Mouse (Mus musculus): ENCODE results near the gene Ptprt. TPM values are rescaled to one million over a fixed set of nuclear protein-coding genes. Genes with fewer than 3 reads are reported as not detected.
"Not testable (repeated sequence)": the region's sequence is repeated elsewhere in the genome, so short reads cannot be mapped to it uniquely, and the experiment has no call there.

Gene Ptprt
- polyA plus RNA-seq, 1 experiment from 2014 or later, result 2.3 TPM

GRCm38 (mm10) chr2:161552011-161552410, 1108.9 kb downstream of the Ptprt start:
- WGBS, result 89% methylated on average over 2 of the region's 2 CpGs
- Histone ChIP-seq H3K9me3 (no peaks in the 10 kb centered on the region), H3K27ac (replicated peaks) (no peak overlapping the region), H3K27me3 (no peaks in the 10 kb centered on the region), H3K4me1 (no peaks in the 10 kb centered on the region), H3K36me3 (no peaks in the 10 kb centered on the region), H3K9ac (replicated peaks) (no peak overlapping the region), H3K4me2 (replicated peaks) (no peak overlapping the region), H3K4me3 (no peak overlapping the region)
- ATAC-seq (ENCODE audit: low FRiP score, low read depth), result no peak

GRCm38 (mm10) chr2:161549577-161549976, 1111.4 kb downstream of the Ptprt start:
- H3K27ac ChIP-seq (replicated peaks), result no peak overlapping the region
- WGBS, result 81% methylated on average over 5 of the region's 5 CpGs
- H3K4me3 ChIP-seq, result no peak overlapping the region

GRCm38 (mm10) chr2:161547318-161547717, 1113.6 kb downstream of the Ptprt start:
- 80% methylated on average over 5 of the region's 5 CpGs for WGBS
- H3K4me2 ChIP-seq (replicated peaks), result no peak overlapping the region
- H3K27me3 ChIP-seq, result no peaks in the 10 kb centered on the region
- no peak overlapping the region for H3K9ac ChIP-seq (replicated peaks)
- no peak for ATAC-seq (ENCODE audit: low FRiP score, low read depth)
- H3K9me3 ChIP-seq, result no peaks in the 10 kb centered on the region
- no peaks in the 10 kb centered on the region for H3K36me3 ChIP-seq
- H3K4me3 ChIP-seq, result no peak overlapping the region
- H3K27ac ChIP-seq (replicated peaks), result no peak overlapping the region
- H3K4me1 ChIP-seq, result no peaks in the 10 kb centered on the region

More at GRCm38 (mm10) chr2:161549577-161549976, 1111.4 kb downstream of the Ptprt start:
- no peak for ATAC-seq (ENCODE audit: low FRiP score, low read depth)
- Histone ChIP-seq H3K36me3 (no peaks in the 10 kb centered on the region), H3K4me2 (replicated peaks) (no peak overlapping the region), H3K4me1 (no peaks in the 10 kb centered on the region), H3K9ac (replicated peaks) (no peak overlapping the region), H3K27me3 (no peaks in the 10 kb centered on the region), H3K9me3 (no peaks in the 10 kb centered on the region)

DNA sequence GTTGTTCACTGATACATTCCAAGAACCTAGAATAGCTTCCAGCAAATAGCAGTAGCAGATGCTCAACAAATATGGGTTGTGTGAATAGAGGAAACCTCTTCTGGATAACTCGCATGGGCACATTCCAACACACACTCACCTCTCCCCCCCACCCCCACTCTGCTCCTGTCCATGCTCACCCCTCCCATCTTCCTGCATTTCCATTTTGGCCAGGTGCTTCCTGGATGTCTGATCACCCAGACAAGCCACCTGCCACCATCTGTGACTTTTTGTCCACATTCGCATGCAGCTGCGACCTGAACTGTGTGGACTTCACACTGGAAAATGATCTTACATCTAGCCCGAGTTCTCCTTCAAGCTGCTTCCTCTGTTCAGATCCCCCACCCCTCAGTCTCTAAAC, 1115.5 kb downstream of the Ptprt start:
- no peak for ATAC-seq (ENCODE audit: low FRiP score, low read depth)
- H3K4me2 ChIP-seq (replicated peaks), result no peak overlapping the region
- no peak overlapping the region for H3K27ac ChIP-seq (replicated peaks)
- H3K27me3 ChIP-seq, result no peaks in the 10 kb centered on the region
- H3K4me1 ChIP-seq, result peaks cover 4% of the 10 kb centered on the region; the same call in 1 of the 2 replicates
- WGBS, result 92% methylated on average over 4 of the region's 4 CpGs
- H3K9me3 ChIP-seq, result no peaks in the 10 kb centered on the region
- no peaks in the 10 kb centered on the region for H3K36me3 ChIP-seq
- H3K9ac ChIP-seq (replicated peaks), result no peak overlapping the region
- H3K4me3 ChIP-seq, result no peak overlapping the region

- Histone ChIP-seq H3K36me3 (no peaks in the 10 kb centered on the region), H3K4me3 (no peak overlapping the region), H3K9ac (replicated peaks) (no peak overlapping the region), H3K4me2 (replicated peaks) (no peak overlapping the region), H3K4me1 (no peaks in the 10 kb centered on the region), H3K27ac (replicated peaks) (no peak overlapping the region), H3K27me3 (no peaks in the 10 kb centered on the region), H3K9me3 (no peaks in the 10 kb centered on the region)
- 93% methylated on average over 7 of the region's 7 CpGs for WGBS
- no peak for ATAC-seq (ENCODE audit: low FRiP score, low read depth)
Observed at GRCm38 (mm10) chr2:161534151-161534550, 1126.8 kb downstream of the Ptprt start.

- H3K27ac ChIP-seq (replicated peaks), result no peak overlapping the region
- H3K4me1 ChIP-seq, result no peaks in the 10 kb centered on the region
- no peaks in the 10 kb centered on the region for H3K9me3 ChIP-seq
- 89% methylated on average over 1 of the region's 1 CpGs for WGBS
- no peak overlapping the region for H3K4me2 ChIP-seq (replicated peaks)
- no peaks in the 10 kb centered on the region for H3K36me3 ChIP-seq
- ATAC-seq (ENCODE audit: low FRiP score, low read depth), result no peak
- H3K27me3 ChIP-seq, result no peaks in the 10 kb centered on the region
- H3K9ac ChIP-seq (replicated peaks), result no peak overlapping the region
- no peak overlapping the region for H3K4me3 ChIP-seq
Observed at GRCm38 (mm10) chr2:161527192-161527591, 1133.8 kb downstream of the Ptprt start.

DNA sequence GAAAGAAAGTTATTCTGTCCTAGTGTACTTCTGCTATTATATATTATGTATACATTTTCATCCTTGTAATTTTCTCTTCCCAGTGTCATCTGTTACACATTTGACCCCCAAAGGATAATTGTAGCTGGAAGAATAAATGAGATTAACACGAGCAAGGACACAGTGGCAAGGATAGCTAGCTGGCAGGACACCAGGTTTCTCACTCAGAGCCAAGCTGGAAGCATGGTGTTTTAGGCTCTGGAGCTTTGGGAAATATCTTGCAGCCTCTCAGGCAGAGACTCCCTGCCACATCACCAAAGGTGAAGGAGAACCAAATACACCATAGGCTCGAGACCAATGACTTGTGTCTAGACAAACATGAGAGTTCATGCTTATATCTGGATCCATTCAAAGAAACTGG, 1141.3 kb downstream of the Ptprt start:
- H3K4me2 ChIP-seq (replicated peaks), result no peak overlapping the region
- no peak for ATAC-seq (ENCODE audit: low FRiP score, low read depth)
- H3K4me1 ChIP-seq, result no peaks in the 10 kb centered on the region
- H3K27me3 ChIP-seq, result no peaks in the 10 kb centered on the region
- H3K4me3 ChIP-seq, result no peak overlapping the region
- WGBS, result 64% methylated on average over 2 of the region's 2 CpGs
- H3K27ac ChIP-seq (replicated peaks), result no peak overlapping the region
- no peaks in the 10 kb centered on the region for H3K9me3 ChIP-seq
- no peak overlapping the region for H3K9ac ChIP-seq (replicated peaks)
- H3K36me3 ChIP-seq, result no peaks in the 10 kb centered on the region

DNA sequence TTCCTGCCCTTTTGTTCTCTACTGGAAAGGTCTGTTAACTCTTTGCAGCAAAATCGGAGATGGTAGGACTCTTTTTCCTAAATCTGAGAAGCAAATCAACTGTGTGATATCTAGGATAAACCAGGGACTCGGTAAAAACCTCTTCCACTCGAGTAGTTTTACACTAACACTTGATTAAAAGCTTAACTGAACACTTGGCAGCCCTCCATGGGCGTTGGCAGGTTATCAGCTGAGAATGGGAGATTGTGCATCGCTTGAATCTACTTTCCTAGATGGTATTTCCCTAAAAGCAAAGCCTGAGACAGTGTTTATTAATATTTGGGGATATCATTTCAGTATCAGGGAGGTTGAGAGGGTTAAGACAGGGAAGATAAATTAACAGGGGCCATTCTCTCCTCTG, 1144.0 kb downstream of the Ptprt start:
- Histone ChIP-seq H3K9me3 (no peaks in the 10 kb centered on the region), H3K9ac (replicated peaks) (no peak overlapping the region), H3K27ac (replicated peaks) (no peak overlapping the region), H3K4me2 (replicated peaks) (no peak overlapping the region), H3K36me3 (no peaks in the 10 kb centered on the region), H3K4me3 (no peak overlapping the region), H3K4me1 (no peaks in the 10 kb centered on the region), H3K27me3 (no peaks in the 10 kb centered on the region)
- 62% methylated on average over 5 of the region's 5 CpGs for WGBS
- ATAC-seq (ENCODE audit: low FRiP score, low read depth), result no peak

GRCm38 (mm10) chr2:161513256-161513655, 1147.7 kb downstream of the Ptprt start:
- no peak for ATAC-seq (ENCODE audit: low FRiP score, low read depth)
- no peak overlapping the region for H3K4me3 ChIP-seq
- no peaks in the 10 kb centered on the region for H3K36me3 ChIP-seq
- peaks cover 11% of the 10 kb centered on the region; the same call in 1 of the 2 replicates for H3K4me1 ChIP-seq
- no peak overlapping the region for H3K9ac ChIP-seq (replicated peaks)
- H3K4me2 ChIP-seq (replicated peaks), result no peak overlapping the region
- WGBS, result 80% methylated on average over 1 of the region's 1 CpGs
- no peaks in the 10 kb centered on the region for H3K27me3 ChIP-seq
- no peaks in the 10 kb centered on the region for H3K9me3 ChIP-seq
- no peak overlapping the region for H3K27ac ChIP-seq (replicated peaks)

DNA sequence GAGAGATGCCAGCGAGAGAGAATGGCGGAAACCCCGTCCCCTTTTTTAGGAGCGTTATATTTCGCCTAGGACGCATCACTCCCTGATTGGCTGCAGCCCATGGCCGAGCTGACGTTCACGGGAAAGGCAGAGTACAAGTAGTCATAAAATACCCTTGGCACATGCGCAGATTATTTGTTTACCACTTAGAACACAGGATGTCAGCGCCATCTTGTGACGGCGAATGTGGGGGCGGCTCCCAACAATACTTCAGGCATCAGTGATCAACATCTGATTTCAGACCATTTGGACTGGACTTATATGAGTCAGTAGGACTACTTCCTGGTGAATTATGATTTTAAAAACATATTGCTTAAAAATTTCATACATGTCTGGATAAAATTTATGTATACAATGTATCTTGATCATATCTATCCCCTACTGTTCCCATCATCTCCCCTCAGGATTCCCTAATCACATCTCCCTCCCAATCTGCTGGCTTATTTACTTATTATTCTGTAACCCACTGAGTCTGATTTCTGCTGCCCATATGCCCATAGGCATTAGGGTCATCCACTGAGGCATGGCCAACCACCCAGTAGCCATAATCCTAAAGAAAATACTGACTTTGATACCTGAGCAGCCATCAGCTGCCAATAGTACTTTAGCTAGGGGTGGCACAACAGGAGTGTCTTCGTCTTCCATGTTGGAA, 1148.9 kb downstream of the Ptprt start:
- not testable (repeated sequence) for H3K4me3 ChIP-seq; H3K9ac ChIP-seq (replicated peaks); H3K9me3 ChIP-seq; H3K27ac ChIP-seq (replicated peaks); H3K27me3 ChIP-seq; H3K4me2 ChIP-seq (replicated peaks); H3K36me3 ChIP-seq
- peak; percentile 79 for ATAC-seq (ENCODE audit: low FRiP score, low read depth)
- WGBS, result 16% methylated on average over 6 of the region's 15 CpGs
- H3K4me1 ChIP-seq, result peaks cover 11% of the 10 kb centered on the region; the same call in 1 of the 2 replicates

- peak overlapping the region; percentile 60 for H3K4me2 ChIP-seq (replicated peaks)
- 19% methylated on average over 8 of the region's 8 CpGs for WGBS
- peak overlapping the region; percentile 30 for H3K27ac ChIP-seq (replicated peaks)
- 0 out of 2 replicates have a peak, but pooled peaks have one; percentile 38 for ATAC-seq (ENCODE audit: low FRiP score, low read depth)
- H3K9me3 ChIP-seq, result no peaks in the 10 kb centered on the region
- no peaks in the 10 kb centered on the region for H3K36me3 ChIP-seq
- peak overlapping the region; percentile 57 for H3K9ac ChIP-seq (replicated peaks)
- no peaks in the 10 kb centered on the region for H3K27me3 ChIP-seq
- H3K4me1 ChIP-seq, result peaks cover 11% of the 10 kb centered on the region; the same call in 1 of the 2 replicates
- peak overlapping the region; percentile 48 for H3K4me3 ChIP-seq
Observed at GRCm38 (mm10) chr2:161511101-161511759, 1149.7 kb downstream of the Ptprt start.

DNA sequence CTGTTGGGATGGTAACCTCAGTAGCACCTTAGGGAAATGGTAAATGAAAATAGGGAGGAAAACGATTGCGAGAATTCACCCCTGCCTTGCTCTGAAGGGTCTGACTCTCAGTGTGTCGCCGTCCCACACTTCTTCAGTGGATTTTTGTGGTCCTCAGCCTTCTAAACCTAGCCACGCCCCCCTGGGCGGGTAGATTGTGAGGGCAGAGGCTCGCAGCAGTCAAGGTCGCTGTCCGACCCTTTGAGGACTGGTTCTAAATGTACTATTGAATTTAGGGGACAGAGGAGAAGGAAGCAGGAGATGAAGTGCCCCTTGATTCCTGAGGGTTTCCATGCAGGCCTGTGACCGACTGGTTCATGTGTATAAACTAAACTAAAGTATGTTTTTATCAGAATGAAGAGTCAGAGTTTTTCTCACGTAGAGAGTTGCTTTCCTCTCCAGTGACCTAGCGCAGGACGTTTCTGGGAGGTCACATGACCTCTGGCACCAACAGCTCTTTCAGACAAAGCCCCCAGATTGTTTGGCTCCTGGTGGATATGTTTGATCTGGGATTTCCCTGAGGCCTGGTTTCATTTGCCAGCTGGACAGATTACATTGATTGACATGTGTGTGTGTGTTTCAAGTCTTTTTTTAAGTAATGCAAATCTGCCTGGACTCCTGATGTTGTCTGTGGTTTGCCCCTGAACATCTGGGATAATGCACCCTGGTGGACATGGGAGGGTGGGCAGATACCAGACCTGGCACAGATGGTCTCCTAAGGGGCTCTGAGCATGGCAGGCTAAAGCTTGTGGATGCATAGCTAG, 1161.6 kb downstream of the Ptprt start:
- peak; percentile 71 for ATAC-seq (ENCODE audit: low FRiP score, low read depth)
- peaks cover 15% of the 10 kb centered on the region for H3K4me1 ChIP-seq
- H3K9ac ChIP-seq (replicated peaks), result no peak overlapping the region
- no peaks in the 10 kb centered on the region for H3K27me3 ChIP-seq
- H3K4me2 ChIP-seq (replicated peaks), result peak overlapping the region; percentile 55
- no peaks in the 10 kb centered on the region for H3K36me3 ChIP-seq
- WGBS, result 3% methylated on average over 13 of the region's 13 CpGs
- no peaks in the 10 kb centered on the region for H3K9me3 ChIP-seq
- H3K27ac ChIP-seq (replicated peaks), result peak overlapping the region; percentile 56
- H3K4me3 ChIP-seq, result peak overlapping the region; percentile 27
